Mouse (Mus musculus) heart, adult 2 months (tissue): ENCODE results near the gene Gm21060.

Experiments
- CTCF ChIP-seq: fragments of 200-600 bp; IDR thresholded peaks from 2 replicates; pipeline ENCODE4 v1.8.1; 2022; ENCODE audit warnings: antibody characterized with exemption, mild to moderate bottlenecking, moderate library complexity
- POLR2A ChIP-seq: fragments of 200-500 bp; IDR thresholded peaks from 2 replicates; pipeline ENCODE4 v1.6.1; 2011; ENCODE audit warnings: mild to moderate bottlenecking, low read depth, low read length, control low read depth; ENCODE audit not compliant: insufficient read depth

- TF ChIP-seq CTCF (no peak), POLR2A (no peak)
Measured at GRCm38 (mm10) chr19:61266246-61266615, 30.6 kb downstream of the Gm21060 start.
